Mouse (Mus musculus): ENCODE results near the gene Ripor2. TPM values are rescaled to one million over a fixed set of nuclear protein-coding genes. Genes with fewer than 3 reads are reported as not detected.

Gene Ripor2
- total RNA-seq, 2 experiments from 2014 or later, result 62.5 to 68.3 TPM

GRCm38 (mm10) chr13:24625071-24625470 is 43.1 kb downstream of the Ripor2 start:
- H3K4me3 ChIP-seq, result no peak overlapping the region
- intact Hi-C loops (cut with DNase I), result no loop called here
- TF ChIP-seq CTCF (IDR thresholded peaks at IDR 0.05), result no peak
- no peak for DNase-seq (ENCODE audit: extremely low spot score in 1 of 2, low spot score in 2 of 2)
- no peak overlapping the region for H3K27ac ChIP-seq

GRCm38 (mm10) chr13:24626698-24627436 is 44.9 kb downstream of the Ripor2 start:
- intact Hi-C loops (cut with DNase I), result no loop called here
- Histone ChIP-seq H3K4me3 (no peak overlapping the region), H3K27ac (no peak overlapping the region)
- DNase-seq (ENCODE audit: extremely low spot score in 1 of 2, low spot score in 2 of 2), result no peak
- no peak for TF ChIP-seq CTCF (IDR thresholded peaks at IDR 0.05)

GRCm38 (mm10) chr13:24628192-24628591 is 46.2 kb downstream of the Ripor2 start:
- no peak overlapping the region for H3K4me3 ChIP-seq
- no peak for TF ChIP-seq CTCF (IDR thresholded peaks at IDR 0.05)
- no peak overlapping the region for H3K27ac ChIP-seq
- intact Hi-C loops (cut with DNase I), result no loop called here
- DNase-seq (ENCODE audit: extremely low spot score in 1 of 2, low spot score in 2 of 2), result no peak

GRCm38 (mm10) chr13:24629073-24629621 is 47.2 kb downstream of the Ripor2 start:
- no peak overlapping the region for H3K4me3 ChIP-seq
- intact Hi-C loops (cut with DNase I), result no loop called here
- no peak for TF ChIP-seq CTCF (IDR thresholded peaks at IDR 0.05)
- no peak for DNase-seq (ENCODE audit: extremely low spot score in 1 of 2, low spot score in 2 of 2)
- H3K27ac ChIP-seq, result no peak overlapping the region; the same call in 1 of the 2 replicates

- H3K27ac ChIP-seq, result no peak overlapping the region
- no peak overlapping the region for H3K4me3 ChIP-seq
- TF ChIP-seq CTCF (IDR thresholded peaks at IDR 0.05), result no peak
- no peak for DNase-seq (ENCODE audit: extremely low spot score in 1 of 2, low spot score in 2 of 2)
- intact Hi-C loops (cut with DNase I), result no loop called here
These were observed 48.4 kb downstream of the Ripor2 start for GRCm38 (mm10) chr13:24630364-24630763.

- no peak for DNase-seq (ENCODE audit: extremely low spot score in 1 of 2, low spot score in 2 of 2)
- intact Hi-C loops (cut with DNase I), result no loop called here
- TF ChIP-seq CTCF (IDR thresholded peaks at IDR 0.05), result no peak
- H3K4me3 ChIP-seq, result no peak overlapping the region
- no peak overlapping the region for H3K27ac ChIP-seq
These were observed 51.1 kb downstream of the Ripor2 start for GRCm38 (mm10) chr13:24632988-24633577.

- peak overlapping the region; percentile 22 for H3K4me3 ChIP-seq
- peak overlapping the region; percentile 16 for H3K27ac ChIP-seq
- no peak for DNase-seq (ENCODE audit: extremely low spot score in 1 of 2, low spot score in 2 of 2)
- TF ChIP-seq CTCF (IDR thresholded peaks at IDR 0.05), result no peak
- intact Hi-C loops (cut with DNase I), result no loop called here
These were observed 52.5 kb downstream of the Ripor2 start for GRCm38 (mm10) chr13:24634346-24635120.

GRCm38 (mm10) chr13:24638371-24639214 is 56.6 kb downstream of the Ripor2 start:
- no peak for TF ChIP-seq CTCF (IDR thresholded peaks at IDR 0.05)
- peak; percentile 62 to 65 for DNase-seq (ENCODE audit: extremely low spot score in 1 of 2, low spot score in 2 of 2)
- intact Hi-C loops (cut with DNase I), result loop anchor here (2.0 kb wide), 1 partner anchor 62 kb away; no protein-coding TSS in a partner anchor

GRCm38 (mm10) chr13:24639215-24640165 is 57.5 kb downstream of the Ripor2 start:
- intact Hi-C loops (cut with DNase I), result loop anchor here (2.0 kb wide), 1 partner anchor 63 kb away; no protein-coding TSS in a partner anchor
- Histone ChIP-seq H3K4me3 (peak overlapping the region; percentile 93), H3K27ac (peak overlapping the region; percentile 97)
- TF ChIP-seq CTCF (IDR thresholded peaks at IDR 0.05), result no peak
- DNase-seq (ENCODE audit: extremely low spot score in 1 of 2, low spot score in 2 of 2), result no peak

More at GRCm38 (mm10) chr13:24638371-24639214, 56.6 kb downstream of the Ripor2 start:
- Histone ChIP-seq H3K4me3 (peak overlapping the region; percentile 93), H3K27ac (peak overlapping the region; percentile 97)

GRCm38 (mm10) chr13:24640166-24640560 is 58.2 kb downstream of the Ripor2 start:
- no peak for TF ChIP-seq CTCF (IDR thresholded peaks at IDR 0.05)
- Histone ChIP-seq H3K27ac (no peak overlapping the region), H3K4me3 (peak overlapping the region; percentile 93)
- no peak for DNase-seq (ENCODE audit: extremely low spot score in 1 of 2, low spot score in 2 of 2)
- intact Hi-C loops (cut with DNase I), result no loop called here
